9 mouse cellular contexts compared by ENCODE assay signal in genomic region chr10:20725384-20725983, GRCm38 (mm10). TPM values are rescaled to one million over a fixed set of nuclear protein-coding genes. Genes with fewer than 3 reads are reported as not detected.
A peak's percentile ranks its signal among the peaks of the same experiment; 100 is the strongest.
DNase-seq lines count a peak whose midpoint lies in the region; ATAC-seq and TF ChIP-seq lines count a peak whose summit lies in the region.
"Had no signal": no experiment of that assay in that cellular context is flagged by ENCODE, and none has a peak within 500 bp of the region (broad histone marks: within the 10 kb centered on the region; RNA-seq: fewer than 3 reads in every experiment).

No protein-coding gene starts in this region.

- no peak for DNase-seq in lung, adult 18-20 months
- no peak for DNase-seq in limb, embryonic 10.5 days (ENCODE audit: low spot score)
- no peak for DNase-seq in natural killer cell, adult 2 months (ENCODE audit: low spot score in 2 of 2)
- DNase-seq in c-Kit-positive CD71-positive TER-119-positive erythroid progenitor cells, embryonic 14.5 days (ENCODE audit: low spot score) = no peak
- no peak for DNase-seq in lung, adult 2 months

- ATAC-seq in lung, embryonic 15.5 days (ENCODE audit: borderline replicate concordance, extremely low read depth, low FRiP score, low TSS enrichment) = no peak
- ATAC-seq in forebrain, embryonic 13.5 days = peak; percentile 13; the same call in 1 of the 2 replicates
- no peak for ATAC-seq in neural tube, embryonic 14.5 days (ENCODE audit: low read depth)

- no peaks in the 10 kb centered on the region for H3K9me3 ChIP-seq in lung, embryonic 15.5 days
- H3K9me3 ChIP-seq in forebrain, embryonic 13.5 days (replicated peaks) = no peaks in the 10 kb centered on the region
- H3K9me3 ChIP-seq in limb, embryonic 10.5 days (replicated peaks) = no peaks in the 10 kb centered on the region
- H3K9me3 ChIP-seq in neural tube, embryonic 14.5 days (ENCODE audit: control insufficient read depth, low read length) = no peaks in the 10 kb centered on the region

- no peak for TF ChIP-seq POLR2A in lung, adult 2 months (IDR thresholded peaks at IDR 0.05; ENCODE audit: borderline replicate concordance, extremely low read depth, low read depth, low read length)

- 55% methylated on average over 8 of the region's 8 CpGs for WGBS in lung, embryonic 15.5 days
- WGBS in forebrain, embryonic 13.5 days = 51% methylated on average over 8 of the region's 8 CpGs
- 63% methylated on average over 8 of the region's 8 CpGs for WGBS in limb, embryonic 10.5 days
- whole genome bisulfite sequencing in neural tube, embryonic 14.5 days = 69% methylated on average over 8 of the region's 8 CpGs
- WGBS in lung, adult 2 months = 61% methylated on average over 8 of the region's 8 CpGs

- no peaks in the 10 kb centered on the region for H3K36me3 ChIP-seq in lung, embryonic 15.5 days
- no peaks in the 10 kb centered on the region for H3K36me3 ChIP-seq in forebrain, embryonic 13.5 days (ENCODE audit: poor library complexity, severe bottlenecking)
- H3K36me3 ChIP-seq in limb, embryonic 10.5 days = no peaks in the 10 kb centered on the region
- no peaks in the 10 kb centered on the region for H3K36me3 ChIP-seq in neural tube, embryonic 14.5 days (ENCODE audit: control insufficient read depth, insufficient read depth, low read length)

- no peak for TF ChIP-seq CTCF in lung, adult 2 months (IDR thresholded peaks at IDR 0.05; ENCODE audit: insufficient read depth, low read length)

- peaks cover 22% of the 10 kb centered on the region for H3K4me1 ChIP-seq in lung, embryonic 15.5 days
- H3K4me1 ChIP-seq in forebrain, embryonic 13.5 days = peaks cover 34% of the 10 kb centered on the region
- peaks cover 30% of the 10 kb centered on the region for H3K4me1 ChIP-seq in limb, embryonic 10.5 days
- no peaks in the 10 kb centered on the region for H3K4me1 ChIP-seq in neural tube, embryonic 14.5 days (ENCODE audit: control insufficient read depth, insufficient read depth, low read length)
- peaks cover 9% of the 10 kb centered on the region; the same call in 1 of the 2 replicates for H3K4me1 ChIP-seq in lung, adult 2 months (ENCODE audit: control insufficient read depth, insufficient read depth, low read length)

- no peak overlapping the region for H3K9ac ChIP-seq in lung, embryonic 15.5 days
- no peak overlapping the region for H3K9ac ChIP-seq in forebrain, embryonic 13.5 days
- no peak overlapping the region for H3K9ac ChIP-seq in neural tube, embryonic 14.5 days (replicated peaks; ENCODE audit: low read depth, low read length)

- H3K4me2 ChIP-seq in lung, embryonic 15.5 days = peak overlapping the region; percentile 59
- peak overlapping the region; percentile 58 for H3K4me2 ChIP-seq in forebrain, embryonic 13.5 days
- H3K4me2 ChIP-seq in neural tube, embryonic 14.5 days (ENCODE audit: low read depth, low read length) = peak overlapping the region; percentile 52; the same call in 1 of the 2 replicates

- no peak overlapping the region for H3K27ac ChIP-seq in lung, embryonic 15.5 days
- H3K27ac ChIP-seq in forebrain, embryonic 13.5 days = no peak overlapping the region
- peak overlapping the region; percentile 42; the same call in 1 of the 2 replicates for H3K27ac ChIP-seq in limb, embryonic 10.5 days
- H3K27ac ChIP-seq in neural tube, embryonic 14.5 days (ENCODE audit: low read depth, low read length) = no peak overlapping the region

- H3K27me3 ChIP-seq in lung, embryonic 15.5 days = no peaks in the 10 kb centered on the region
- no peaks in the 10 kb centered on the region for H3K27me3 ChIP-seq in forebrain, embryonic 13.5 days
- H3K27me3 ChIP-seq in limb, embryonic 10.5 days (ENCODE audit: low read depth, poor library complexity, severe bottlenecking) = no peaks in the 10 kb centered on the region
- no peaks in the 10 kb centered on the region for H3K27me3 ChIP-seq in neural tube, embryonic 14.5 days (ENCODE audit: control insufficient read depth, insufficient read depth, low read length)

- peak overlapping the region; percentile 38; the same call in 1 of the 2 replicates for H3K4me3 ChIP-seq in lung, embryonic 15.5 days
- H3K4me3 ChIP-seq in forebrain, embryonic 13.5 days = no peak overlapping the region
- peak overlapping the region; percentile 44; the same call in 1 of the 2 replicates for H3K4me3 ChIP-seq in limb, embryonic 10.5 days
- H3K4me3 ChIP-seq in neural tube, embryonic 14.5 days (ENCODE audit: low read depth, low read length) = no peak overlapping the region
- no peak overlapping the region for H3K4me3 ChIP-seq in lung, adult 2 months (replicated peaks; ENCODE audit: extremely low read depth, low read depth, low read length)

RNA-seq across cellular contexts. Expression of gene Pde7b, which starts 0.6 kb away (rescaled TPM):
- polyA plus RNA-seq in lung, embryonic 15.5 days (2015; fragmentation: Nextera tagmentation; extraction: Ambion mirVana) = 2.5 and 3.1 TPM in 2 replicates
- polyA plus RNA-seq in forebrain, embryonic 13.5 days (2015; fragmentation: Nextera tagmentation; extraction: Ambion mirVana) = 1.8 and 2.6 TPM in 2 replicates
- 0.80 and 2.1 TPM in 2 replicates for polyA plus RNA-seq in limb, embryonic 10.5 days (2016; fragmentation: Nextera tagmentation; extraction: Ambion mirVana)
- 2.7 and 3.2 TPM in 2 replicates for polyA plus RNA-seq in neural tube, embryonic 14.5 days (2014; fragmentation: Nextera tagmentation; extraction: Ambion mirVana)
- 17.7 and 18.7 TPM in 2 replicates for polyA plus RNA-seq in lung, adult 2 months (2012; rRNA removed)
- polyA plus RNA-seq: erythroblast, embryonic 14.5 days had no signal

Comparison
In these comparisons a context has a peak if more than half of its experiments do, and no peak if none do; other contexts are left out.
1. H3K4me3 ChIP-seq: peak in lung, embryonic 15.5 days (single experiment) and limb, embryonic 10.5 days (single experiment); none in forebrain, embryonic 13.5 days (single experiment), neural tube, embryonic 14.5 days (single experiment) and lung, adult 2 months (single experiment).
2. Peak in every context shown above with its lines, with median percentiles within 50 percentile points of each other: H3K4me2 ChIP-seq.